Mouse (Mus musculus): Measurements from ENCODE around the gene Slpi. TPM values are rescaled to one million over a fixed set of nuclear protein-coding genes. Genes with fewer than 3 reads are reported as not detected.

Gene Slpi
- polyA plus RNA-seq (2017; shearing (Covaris generic)) = 12.2 TPM

GRCm38 (mm10) chr2:164389020-164389419 is at the start of gene Slpi:
Gene Slpi, minus strand, starts transcription at chr2:164389095.

DNA sequence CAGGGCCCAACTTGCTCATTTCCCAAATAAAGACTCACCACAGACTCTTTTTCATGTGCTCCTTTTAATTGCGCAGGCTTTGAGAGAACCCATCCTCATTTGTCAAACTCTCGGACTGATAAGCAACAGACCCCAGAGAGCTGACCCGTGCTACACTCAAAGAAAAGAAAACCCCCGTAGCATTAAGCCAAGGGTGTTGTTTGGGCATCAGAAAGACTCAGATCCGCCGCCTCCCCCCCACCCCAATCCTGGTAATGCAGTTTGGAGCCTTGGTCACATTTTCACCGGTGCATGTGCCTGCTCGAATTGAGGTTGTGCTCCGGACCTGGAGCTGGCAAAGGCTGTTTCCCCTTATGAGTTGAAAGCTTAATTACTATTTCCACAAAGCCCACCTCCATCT is 16.2 kb upstream of the Slpi start, which contains the start of gene Matn4:
TSS of gene Matn4 (minus strand) at position 101 of the 400 bp plus-strand sequence.

GRCm38 (mm10) chr2:164402906-164403305 is 14.0 kb upstream of the Slpi start, which contains the start of gene Rbpjl:
Gene Rbpjl, plus strand, starts transcription at chr2:164403141.

GRCm38 (mm10) chr2:164332440-164332839 is 56.5 kb downstream of the Slpi start, which contains the start of gene Svs5:
Gene Svs5, plus strand, starts transcription at chr2:164332740.

DNA sequence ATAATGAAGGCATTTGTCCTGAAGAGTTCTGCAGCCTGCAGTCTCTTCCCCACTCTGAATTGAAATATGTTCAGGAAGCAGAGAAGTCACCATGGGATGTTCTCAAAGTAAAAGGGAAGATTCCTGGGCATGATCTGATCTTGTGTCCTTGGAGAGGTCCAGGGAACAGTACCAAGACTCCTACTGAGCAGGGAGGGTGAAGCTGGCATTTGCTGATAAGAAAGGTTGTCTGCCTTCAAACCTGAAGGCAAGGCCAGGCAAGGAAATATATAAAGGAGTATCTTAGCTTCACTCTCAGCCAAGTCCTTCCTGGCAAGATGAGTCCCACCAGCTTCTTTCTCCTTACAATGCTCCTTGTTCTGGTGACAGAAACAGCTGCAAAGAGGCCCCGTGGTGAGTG is 72.4 kb downstream of the Slpi start, which contains the start of gene Svs6:
TSS of gene Svs6 (plus strand) at position 301 of the 400 bp plus-strand sequence.

Other genes with a start within 250 kb of the Slpi start
- 0.13 TPM for gene Kcns1, start 218.0 kb downstream of the Slpi start, polyA plus RNA-seq (2017; shearing (Covaris generic))
- gene Wfdc5, start 206.4 kb downstream of the Slpi start, polyA plus RNA-seq (2017; shearing (Covaris generic)) = 0.38 TPM
- gene Wfdc12, start 198.5 kb downstream of the Slpi start, polyA plus RNA-seq (2017; shearing (Covaris generic)) = not detected
- not detected for gene Wfdc15a, start 189.0 kb downstream of the Slpi start, polyA plus RNA-seq (2017; shearing (Covaris generic))
- not detected for gene Wfdc15b, start 167.4 kb downstream of the Slpi start, polyA plus RNA-seq (2017; shearing (Covaris generic))
- not detected for gene Svs2, start 150.6 kb downstream of the Slpi start, polyA plus RNA-seq (2017; shearing (Covaris generic))
- not detected for gene Svs3b, start 132.5 kb downstream of the Slpi start, polyA plus RNA-seq (2017; shearing (Covaris generic))
- not detected for gene Svs4, start 110.6 kb downstream of the Slpi start, polyA plus RNA-seq (2017; shearing (Covaris generic))
- not detected for gene Svs3a, start 99.8 kb downstream of the Slpi start, polyA plus RNA-seq (2017; shearing (Covaris generic))
- not detected for gene Svs6, start 72.3 kb downstream of the Slpi start, polyA plus RNA-seq (2017; shearing (Covaris generic))
- gene Svs5, start 56.4 kb downstream of the Slpi start, polyA plus RNA-seq (2017; shearing (Covaris generic)) = not detected
- 0.71 TPM for gene Rbpjl, start 14.0 kb upstream of the Slpi start, polyA plus RNA-seq (2017; shearing (Covaris generic))
- gene Matn4, start 16.1 kb upstream of the Slpi start, polyA plus RNA-seq (2017; shearing (Covaris generic)) = 0.69 TPM
- 0.63 TPM for gene Sdc4, start 54.8 kb upstream of the Slpi start, polyA plus RNA-seq (2017; shearing (Covaris generic))
- 86.9 TPM for gene Sys1, start 67.9 kb upstream of the Slpi start, polyA plus RNA-seq (2017; shearing (Covaris generic))
- gene Gm20458, start 71.9 kb upstream of the Slpi start, polyA plus RNA-seq (2017; shearing (Covaris generic)) = 11.7 TPM
- 0.41 TPM for gene Trp53tg5, start 84.6 kb upstream of the Slpi start, polyA plus RNA-seq (2017; shearing (Covaris generic))
- gene Dbndd2, start 97.0 kb upstream of the Slpi start, polyA plus RNA-seq (2017; shearing (Covaris generic)) = 1.6 TPM
- gene Pigt, start 108.4 kb upstream of the Slpi start, polyA plus RNA-seq (2017; shearing (Covaris generic)) = 12.8 TPM
- gene Wfdc2, start 173.3 kb upstream of the Slpi start, polyA plus RNA-seq (2017; shearing (Covaris generic)) = not detected
- not detected for gene Spint3, start 184.4 kb upstream of the Slpi start, polyA plus RNA-seq (2017; shearing (Covaris generic))
- gene Wfdc6a, start 196.4 kb upstream of the Slpi start, polyA plus RNA-seq (2017; shearing (Covaris generic)) = 0.49 TPM
- gene Eppin, start 204.5 kb upstream of the Slpi start, polyA plus RNA-seq (2017; shearing (Covaris generic)) = not detected
- not detected for gene Wfdc6b, start 224.4 kb upstream of the Slpi start, polyA plus RNA-seq (2017; shearing (Covaris generic))
- gene Wfdc8, start 224.5 kb upstream of the Slpi start, polyA plus RNA-seq (2017; shearing (Covaris generic)) = not detected
- gene Wfdc16, start 249.7 kb upstream of the Slpi start, polyA plus RNA-seq (2017; shearing (Covaris generic)) = not detected